Mouse (Mus musculus) embryo, embryonic 10.5 days (tissue): ENCODE measurements around the gene Fads3.
A peak's percentile ranks its signal among the peaks of the same experiment; 100 is the strongest.

Experiments used
- DNase-seq: peaks from one replicate; pipeline ENCODE4 v3.0.0-alpha.2; 2015; ENCODE audit warnings: low spot score

Fads3 gene

DNA sequence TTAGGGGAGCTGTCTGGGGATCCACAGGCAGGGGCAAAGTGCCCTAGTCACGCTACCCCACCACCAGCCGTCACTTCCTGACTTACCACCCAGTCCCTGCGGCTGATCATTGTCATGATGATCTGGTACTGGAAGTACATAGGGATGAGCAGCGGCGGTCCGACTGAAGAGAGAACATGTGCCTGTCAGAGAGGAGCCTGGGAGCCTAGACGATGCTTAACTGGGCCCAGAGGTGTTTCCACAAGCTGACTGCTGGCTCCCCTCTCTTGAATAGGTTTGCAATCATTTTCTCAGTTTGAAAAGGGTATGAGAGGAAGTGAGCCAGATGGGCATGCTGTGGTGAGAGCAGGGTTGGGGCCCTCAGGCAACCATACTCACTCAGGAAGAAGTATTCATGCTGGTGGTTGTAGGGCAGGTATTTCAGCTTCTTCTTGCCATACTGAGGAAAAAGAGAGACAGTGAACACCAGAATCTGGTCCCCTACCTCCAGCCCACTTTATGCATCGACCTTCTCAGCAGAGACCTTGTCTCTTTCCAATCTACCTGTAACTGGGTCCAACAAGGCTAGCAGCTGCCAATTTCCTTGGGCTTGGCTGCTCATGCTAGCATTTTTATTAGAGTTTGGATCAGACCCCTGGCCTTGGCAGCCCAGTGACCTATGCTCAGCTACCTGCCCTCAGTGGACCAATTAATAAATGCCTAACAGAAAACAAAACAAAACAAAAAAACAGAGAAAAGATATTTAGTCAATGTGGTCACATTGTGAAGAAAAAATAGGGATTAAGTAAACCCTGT lies 29.0 kb downstream of the Fads3 start:
- DNase-seq = no peak

DNA sequence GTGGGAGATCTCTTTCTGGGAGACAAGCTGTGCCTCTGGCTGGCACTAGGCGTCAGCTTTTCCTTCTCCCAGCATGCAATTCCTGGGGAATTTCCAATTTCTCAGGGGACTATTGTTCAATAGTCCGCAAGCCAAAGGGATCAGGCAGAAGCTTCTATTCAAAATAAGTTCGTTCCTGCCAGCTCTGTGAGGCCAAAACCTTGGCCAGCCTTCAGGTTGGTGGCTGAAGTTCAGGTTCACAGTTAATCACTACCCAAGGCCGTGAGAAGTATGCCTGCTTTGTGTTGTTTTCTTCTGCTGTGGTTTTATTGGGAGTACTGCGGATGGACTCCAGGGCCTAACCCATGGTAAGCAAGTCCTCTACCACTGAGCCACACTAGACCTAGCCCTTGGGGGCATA lies 29.8 kb downstream of the Fads3 start:
- DNase-seq = no peak

GRCm38 (mm10) chr19:10071892-10072291 lies 30.5 kb downstream of the Fads3 start:
- no peak for DNase-seq

GRCm38 (mm10) chr19:10073145-10073544 lies 31.8 kb downstream of the Fads3 start:
- DNase-seq = no peak

GRCm38 (mm10) chr19:10078392-10078791 lies 37.0 kb downstream of the Fads3 start:
- no peak for DNase-seq

GRCm38 (mm10) chr19:10080384-10080783 lies 39.0 kb downstream of the Fads3 start:
- DNase-seq = no peak

GRCm38 (mm10) chr19:10082105-10082504 lies 40.7 kb downstream of the Fads3 start:
- DNase-seq = no peak

GRCm38 (mm10) chr19:10085454-10085853 lies 44.1 kb downstream of the Fads3 start:
- no peak for DNase-seq

DNA sequence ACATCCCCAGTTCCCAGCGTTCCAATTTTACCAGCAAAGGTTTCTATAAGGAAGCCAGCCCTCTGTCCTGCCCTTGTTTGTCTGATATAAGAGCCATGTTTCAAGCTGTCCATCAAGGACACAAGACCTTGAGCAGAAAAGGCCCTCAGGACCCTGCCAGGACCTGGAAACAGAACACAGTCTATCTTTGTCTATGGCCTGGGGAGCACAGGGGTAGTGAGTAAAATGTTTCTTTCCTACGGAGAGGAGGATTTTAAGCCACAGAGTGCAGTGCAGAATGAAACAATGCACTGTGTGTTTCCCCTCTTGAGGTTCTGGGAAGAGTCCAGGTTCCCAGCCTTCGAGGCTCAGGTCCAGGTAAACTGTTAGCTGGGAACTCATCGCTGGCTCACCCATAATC lies 45.6 kb downstream of the Fads3 start:
- DNase-seq = no peak

DNA sequence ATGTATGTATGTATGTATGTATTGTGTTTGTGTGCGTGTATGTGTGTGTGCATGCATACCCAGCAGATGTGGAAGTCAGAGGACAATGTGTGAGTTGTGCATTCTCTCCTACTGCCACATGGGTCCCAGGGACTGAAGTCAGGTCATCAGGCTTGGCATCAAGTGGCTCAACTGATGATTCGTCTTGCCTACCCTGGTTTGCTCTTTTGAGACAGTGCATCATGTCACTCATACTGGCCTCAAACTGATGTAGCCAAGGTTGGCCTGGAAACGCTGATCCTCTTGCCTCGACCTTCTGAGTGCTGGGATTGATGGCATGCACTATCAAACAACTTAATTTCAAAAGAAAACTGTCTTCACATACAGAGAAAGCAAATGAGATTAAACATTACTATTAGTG lies 52.5 kb downstream of the Fads3 start:
- DNase-seq = no peak

DNA sequence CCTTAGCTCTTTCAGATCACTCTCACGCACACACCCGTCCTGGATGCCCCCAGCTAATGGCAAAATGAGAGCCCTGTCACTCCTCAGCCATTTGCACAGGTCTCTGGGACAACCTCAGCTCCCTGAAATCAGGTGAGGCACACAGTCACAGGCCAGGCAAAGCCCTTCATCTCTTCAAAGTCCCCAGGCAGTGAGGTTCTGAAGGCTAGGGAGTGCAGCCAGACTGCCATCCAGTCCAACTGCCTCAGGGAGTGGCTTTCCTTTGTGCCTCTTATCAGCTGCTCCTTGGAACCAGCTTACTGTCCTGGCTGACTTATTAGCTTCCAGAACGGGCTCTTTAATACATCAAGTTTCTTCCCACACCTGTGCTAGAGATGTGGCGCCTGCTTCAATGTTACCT lies 53.3 kb downstream of the Fads3 start:
- DNase-seq = no peak

DNA sequence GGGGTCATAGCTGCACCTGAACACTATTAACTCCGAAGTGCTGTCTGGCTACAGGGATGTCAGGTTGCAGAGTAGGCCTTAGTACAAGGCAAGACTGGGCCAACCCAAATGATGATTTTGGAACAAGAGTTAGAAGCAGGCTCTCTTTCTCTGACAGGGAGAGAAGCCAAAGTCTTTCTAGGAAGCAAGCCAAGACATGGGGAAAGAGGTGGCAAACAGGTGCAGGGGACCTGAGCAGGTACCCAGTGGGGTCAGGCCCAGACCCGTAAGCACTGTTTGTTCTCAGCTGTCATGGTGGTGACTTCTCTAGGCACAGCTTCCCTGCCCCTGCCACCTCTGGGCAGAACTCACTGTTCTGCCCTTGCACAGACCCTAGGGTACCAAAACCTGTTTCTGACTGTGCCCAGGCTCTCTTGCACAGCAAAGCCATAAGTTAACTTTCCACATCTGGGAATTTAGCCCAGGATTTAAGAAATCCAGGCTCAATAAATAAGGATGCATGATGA lies 55.1 kb downstream of the Fads3 start:
- DNase-seq = no peak

- no peak for DNase-seq
These were observed 56.5 kb downstream of the Fads3 start for GRCm38 (mm10) chr19:10097826-10098225.

- DNase-seq = peak; percentile 90
These were observed 59.3 kb downstream of the Fads3 start for GRCm38 (mm10) chr19:10100631-10101071.

GRCm38 (mm10) chr19:10101341-10102053 lies 60.1 kb downstream of the Fads3 start, which contains the start of gene Fads2:
Fads2 (minus strand) TSS chr19:10101746.
- DNase-seq = peak; percentile 97

GRCm38 (mm10) chr19:10102054-10102700 lies 60.8 kb downstream of the Fads3 start:
- no peak for DNase-seq

DNA sequence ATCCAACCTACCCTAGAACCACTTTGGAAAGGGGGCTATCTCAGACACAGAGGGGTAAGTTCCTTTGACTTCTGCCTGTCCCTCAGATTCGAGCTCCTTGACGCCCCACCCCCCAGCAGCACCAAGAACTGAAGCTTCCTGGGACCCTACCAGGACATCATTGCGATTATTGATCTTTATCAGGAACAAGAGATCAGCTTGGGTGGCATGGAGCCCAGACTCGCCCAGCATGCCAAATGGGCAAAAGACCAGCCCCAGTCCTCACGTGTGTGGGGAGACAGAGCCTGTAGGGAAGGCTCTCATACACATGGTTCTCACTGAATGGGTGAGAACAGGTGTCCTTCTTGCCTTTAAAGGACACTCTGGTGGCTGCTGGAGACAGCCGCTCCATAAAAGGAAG lies 62.9 kb downstream of the Fads3 start:
- no peak for DNase-seq

- no peak for DNase-seq
These were observed 63.7 kb downstream of the Fads3 start for GRCm38 (mm10) chr19:10105034-10105493.

DNA sequence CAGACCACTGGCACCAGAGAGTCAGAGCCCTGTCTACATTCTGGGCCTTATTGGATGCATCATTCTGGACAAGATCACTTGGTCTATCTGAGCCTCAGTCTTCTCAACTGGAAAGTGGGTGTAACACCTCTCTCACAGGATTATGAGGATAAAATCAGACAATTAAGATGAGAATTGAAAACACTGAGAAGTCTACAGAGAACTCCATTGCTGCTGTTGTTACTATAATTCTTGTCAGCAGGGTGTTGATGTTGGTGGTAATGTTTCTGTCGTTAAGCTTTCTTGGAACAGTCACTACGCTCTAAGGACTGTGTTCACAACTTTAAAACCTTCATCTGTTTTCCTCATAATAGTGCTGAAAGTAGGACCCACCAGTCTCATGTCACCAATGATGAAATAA lies 65.3 kb downstream of the Fads3 start:
- no peak for DNase-seq

GRCm38 (mm10) chr19:10107051-10107611 lies 65.8 kb downstream of the Fads3 start:
- DNase-seq = no peak

- no peak for DNase-seq
These were observed 66.8 kb downstream of the Fads3 start for GRCm38 (mm10) chr19:10108129-10108528.

- DNase-seq = no peak
These were observed 67.3 kb downstream of the Fads3 start for GRCm38 (mm10) chr19:10108666-10109065.
